Mouse (Mus musculus): ENCODE data around the gene St13.
"Not testable (repeated sequence)": the region's sequence is repeated elsewhere in the genome, so short reads cannot be mapped to it uniquely, and the experiment has no call there.

Gene St13
- long read RNA-seq, experiment 1, full-length matches to known transcripts, result 107 of 297 reads
- long read RNA-seq, experiment 1, partial matches to known transcripts, result 13 of 297 reads
- long read RNA-seq, experiment 1, other reads (novel, unspliced or antisense), result 177 of 297 reads
- long read RNA-seq, experiment 2, full-length matches to known transcripts, result 94 of 156 reads
- long read RNA-seq, experiment 2, partial matches to known transcripts, result 22 of 156 reads
- long read RNA-seq, experiment 2, other reads (novel, unspliced or antisense), result 40 of 156 reads

- intact Hi-C loops (cut with DNase I), result loop anchor here (5.0 kb wide), 1 partner anchor 37 kb away; the partner anchor contains the start of gene Slc25a17
These were observed at the start of gene St13, which contains the start of gene Xpnpep3 for GRCm38 (mm10) chr15:81399638-81400315. Gene St13 (minus strand): TSS chr15:81400077. Gene Xpnpep3 (plus strand): TSS chr15:81400138.

GRCm38 (mm10) chr15:81448463-81448862, 48.6 kb upstream of the St13 start:
- intact Hi-C loops (cut with DNase I), result loop anchor here (5.0 to 10.0 kb wide), 2 partner anchors 154 to 226 kb away; no protein-coding TSS in a partner anchor

- intact Hi-C loops (cut with DNase I), result no loop called here
These were observed 39.4 kb upstream of the St13 start for GRCm38 (mm10) chr15:81439236-81439635.

GRCm38 (mm10) chr15:81438345-81438744, 38.5 kb upstream of the St13 start:
- intact Hi-C loops (cut with DNase I), result no loop called here

- intact Hi-C loops (cut with DNase I), result no loop called here
These were observed 31.3 kb upstream of the St13 start for GRCm38 (mm10) chr15:81431195-81431594.

- intact Hi-C loops (cut with DNase I), result no loop called here
These were observed 28.1 kb upstream of the St13 start for GRCm38 (mm10) chr15:81427947-81428346.

- intact Hi-C loops (cut with DNase I), result no loop called here
These were observed 25.4 kb upstream of the St13 start for GRCm38 (mm10) chr15:81425311-81425710.

GRCm38 (mm10) chr15:81422156-81422681, 22.3 kb upstream of the St13 start:
- intact Hi-C loops (cut with DNase I), result no loop called here

- intact Hi-C loops (cut with DNase I), result no loop called here
These were observed 21.6 kb upstream of the St13 start for GRCm38 (mm10) chr15:81421454-81421853.

- intact Hi-C loops (cut with DNase I), result no loop called here
These were observed 18.2 kb upstream of the St13 start for GRCm38 (mm10) chr15:81418065-81418464.

- intact Hi-C loops (cut with DNase I), result not testable (repeated sequence)
These were observed 17.0 kb upstream of the St13 start for GRCm38 (mm10) chr15:81416763-81417310.

GRCm38 (mm10) chr15:81408199-81408598, 8.3 kb upstream of the St13 start, which contains the start of gene Dnajb7:
Gene Dnajb7 (minus strand): TSS chr15:81408299.
- intact Hi-C loops (cut with DNase I), result no loop called here

GRCm38 (mm10) chr15:81405008-81405407, 5.1 kb upstream of the St13 start:
- intact Hi-C loops (cut with DNase I), result no loop called here

GRCm38 (mm10) chr15:81399297-81399637, 610 bp downstream of the St13 start:
- intact Hi-C loops (cut with DNase I), result loop anchor here (5.0 kb wide), 1 partner anchor 37 kb away; the partner anchor contains the start of gene Slc25a17

- intact Hi-C loops (cut with DNase I), result loop anchor here (5.0 kb wide), 1 partner anchor 36 kb away; the partner anchor contains the start of gene Slc25a17
These were observed 1.7 kb downstream of the St13 start for GRCm38 (mm10) chr15:81398189-81398588.

- intact Hi-C loops (cut with DNase I), result no loop called here
These were observed 5.5 kb downstream of the St13 start for GRCm38 (mm10) chr15:81394211-81394915.

- intact Hi-C loops (cut with DNase I), result no loop called here
These were observed 6.9 kb downstream of the St13 start for GRCm38 (mm10) chr15:81392997-81393396.

GRCm38 (mm10) chr15:81386327-81386726, 13.6 kb downstream of the St13 start:
- intact Hi-C loops (cut with DNase I), result no loop called here

- intact Hi-C loops (cut with DNase I), result no loop called here
These were observed 21.0 kb downstream of the St13 start for GRCm38 (mm10) chr15:81378845-81379244.

GRCm38 (mm10) chr15:81374621-81375020, 25.3 kb downstream of the St13 start:
- intact Hi-C loops (cut with DNase I), result no loop called here

GRCm38 (mm10) chr15:81370356-81370755, 29.5 kb downstream of the St13 start:
- intact Hi-C loops (cut with DNase I), result no loop called here
